Mouse (Mus musculus) lung, postnatal 0 days (tissue): Measurements from ENCODE around the gene Fnbp1l.

ENCODE experiments used
- CTCF ChIP-seq: IDR thresholded peaks from 2 replicates; pipeline ENCODE4 v1.5.1; 2016; ENCODE audit warnings: antibody characterized with exemption, mild to moderate bottlenecking
- EP300 ChIP-seq: IDR thresholded peaks from 2 replicates; pipeline ENCODE4 v1.6.1; 2016; ENCODE audit warnings: antibody characterized with exemption, mild to moderate bottlenecking, control low read depth

- no peak for TF ChIP-seq EP300
- TF ChIP-seq CTCF, result peak; percentile 100
Observed at GRCm38 (mm10) chr3:122638329-122639196, 19.0 kb upstream of the Fnbp1l start.
